Mouse (Mus musculus): Measurements from ENCODE around the gene Nrn1. TPM values are rescaled to one million over a fixed set of nuclear protein-coding genes. Genes with fewer than 3 reads are reported as not detected.
A peak's percentile ranks its signal among the peaks of the same experiment; 100 is the strongest.

Gene Nrn1
- total RNA-seq, 2 experiments from 2014 or later: not detected

DNA sequence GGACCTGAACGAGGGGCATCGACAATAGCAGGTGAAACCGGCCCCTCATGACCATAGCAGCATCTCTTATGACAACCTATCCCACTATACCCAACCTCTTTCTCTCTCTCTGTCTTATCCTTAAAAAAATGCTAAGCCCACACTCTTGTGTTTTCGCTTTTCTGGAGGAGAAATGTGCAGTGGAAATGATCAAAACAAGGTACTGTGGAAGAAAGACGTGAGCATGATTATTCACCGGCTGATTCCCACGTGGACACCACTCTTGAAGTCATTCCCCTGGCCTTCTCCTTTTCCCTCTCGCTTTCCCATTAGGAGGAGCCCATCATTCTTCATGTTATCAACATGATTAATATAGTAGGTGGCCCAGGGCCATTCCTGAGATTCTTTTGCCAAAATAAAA is 9.1 kb downstream of the Nrn1 start:
- ATAC-seq (replicated peaks; ENCODE audit: poor library complexity, severe bottlenecking): no peak

DNA sequence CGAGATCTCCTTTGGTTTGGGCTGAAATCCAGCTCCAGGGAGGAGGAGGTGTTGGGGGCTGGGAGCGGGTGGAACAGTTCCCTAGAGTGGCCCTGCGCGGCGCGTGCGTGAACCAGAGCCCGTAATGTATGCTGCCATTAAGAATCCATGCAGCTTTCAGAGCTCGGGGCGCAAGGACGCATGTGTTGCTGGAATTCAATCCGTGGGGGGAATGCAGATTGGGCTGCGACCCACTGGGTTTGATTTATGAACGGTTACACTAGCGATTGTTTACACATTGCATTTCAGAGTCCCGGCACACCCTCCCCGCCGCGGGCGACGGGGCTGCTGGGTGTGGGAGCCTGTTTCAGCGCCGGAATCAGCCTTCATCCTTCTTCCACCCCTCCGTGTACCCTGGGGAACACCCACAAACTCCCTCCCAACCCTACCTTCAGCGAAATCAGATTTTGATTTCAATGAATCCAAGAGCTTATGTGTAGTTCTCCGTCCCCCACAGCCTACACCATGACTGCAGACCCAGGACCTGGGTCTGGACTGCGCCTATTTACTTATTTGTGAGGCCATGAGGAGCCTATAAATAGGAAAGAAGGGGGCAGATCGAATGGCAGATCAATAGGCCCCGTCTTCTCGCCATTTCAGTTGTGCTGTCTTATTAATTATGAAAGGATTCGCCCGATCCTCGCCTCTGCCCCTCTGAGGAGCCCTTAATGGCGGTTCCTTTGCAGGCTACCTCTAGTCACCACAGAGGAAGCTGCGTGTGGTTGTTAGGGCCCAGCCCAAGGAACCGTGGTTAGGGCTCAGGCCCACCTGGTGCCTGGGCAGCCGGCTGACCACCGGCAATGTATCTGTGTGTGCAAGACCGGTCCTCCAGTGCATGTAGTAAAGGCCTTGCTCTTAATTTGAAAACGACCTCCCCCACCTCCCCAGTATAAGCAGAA is 10.1 kb downstream of the Nrn1 start:
- no peak for ATAC-seq (replicated peaks; ENCODE audit: poor library complexity, severe bottlenecking)

DNA sequence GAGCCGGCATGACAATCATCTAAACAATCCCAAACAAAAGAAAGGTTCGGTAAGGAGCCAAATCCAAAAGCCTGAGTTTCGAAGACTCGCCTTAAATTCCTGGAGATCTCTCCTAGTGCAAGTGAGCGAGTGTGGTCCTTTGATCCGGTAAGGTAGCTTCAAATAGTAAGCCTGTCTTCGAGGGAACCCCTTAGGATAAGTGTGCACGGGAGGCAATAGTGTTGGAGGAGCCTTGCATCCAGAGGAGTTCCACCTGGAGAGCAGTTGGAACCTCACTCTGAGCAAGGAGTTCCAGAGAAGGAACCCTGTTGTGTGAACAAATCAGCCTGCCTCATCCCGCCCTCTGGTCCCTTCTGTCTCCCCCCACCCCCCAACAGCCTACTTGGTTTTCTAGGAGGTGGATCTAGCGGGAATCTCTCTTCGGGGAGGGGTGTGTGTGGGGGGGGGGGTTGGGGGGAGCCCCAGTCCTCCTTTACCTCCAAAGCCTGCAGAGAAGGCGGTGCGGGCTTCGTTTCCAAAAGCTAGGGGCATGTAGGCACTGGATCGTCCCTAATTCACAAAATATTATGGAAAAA is 11.1 kb downstream of the Nrn1 start:
- ATAC-seq (replicated peaks; ENCODE audit: poor library complexity, severe bottlenecking): no peak

DNA sequence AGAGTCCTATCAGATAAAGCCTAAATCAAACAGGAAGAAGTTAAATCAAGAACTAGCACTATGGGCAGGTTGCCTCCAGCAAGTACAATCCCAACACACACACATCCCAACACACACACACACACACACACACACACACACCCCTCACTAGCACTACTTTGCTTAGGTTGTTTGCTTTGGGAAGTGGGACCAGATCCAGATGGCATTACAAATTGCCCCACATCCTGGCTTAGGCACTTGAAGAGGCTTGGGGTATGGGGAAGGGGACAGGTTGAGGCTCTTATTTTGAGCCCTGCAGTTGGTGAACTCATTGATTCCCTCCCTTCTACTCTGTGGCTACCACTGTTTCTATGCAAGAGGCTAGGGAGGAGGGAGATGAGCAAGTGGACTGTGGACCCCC is 12.6 kb downstream of the Nrn1 start:
- ATAC-seq (replicated peaks; ENCODE audit: poor library complexity, severe bottlenecking): no peak

DNA sequence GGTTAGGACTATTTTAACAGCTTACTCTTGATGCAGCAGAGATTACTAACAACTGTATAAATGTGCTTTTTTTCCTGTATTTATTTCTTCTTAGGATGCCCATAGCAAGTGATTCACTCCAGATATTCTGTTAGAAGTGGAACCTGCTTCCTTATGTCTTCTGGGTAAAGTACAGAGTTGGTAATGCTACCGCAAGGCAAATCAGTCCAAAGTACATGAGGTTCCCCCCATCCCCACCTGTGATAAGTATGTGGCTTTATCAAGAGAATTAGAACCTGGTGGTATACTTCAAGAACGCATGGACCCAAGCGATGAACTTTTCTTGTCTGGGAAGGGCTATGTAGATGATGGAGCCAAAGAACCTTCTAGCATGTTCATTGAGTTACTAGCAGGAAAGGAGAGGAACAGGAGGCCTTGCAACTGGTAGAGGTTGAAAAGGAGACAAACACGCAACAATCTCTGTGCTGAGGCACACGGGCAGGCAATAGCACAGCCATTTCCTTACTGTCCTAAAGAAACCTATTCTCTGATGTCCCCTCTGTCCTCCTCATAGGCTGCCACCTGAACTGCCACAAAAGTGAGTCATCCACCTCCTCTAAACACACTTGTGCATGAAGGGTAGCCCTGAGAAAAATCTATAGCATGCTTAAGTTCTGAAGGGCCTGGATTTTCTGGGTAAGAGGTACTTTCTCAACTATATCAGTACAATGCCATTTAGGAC is 14.5 kb downstream of the Nrn1 start:
- ATAC-seq (replicated peaks; ENCODE audit: poor library complexity, severe bottlenecking): no peak

DNA sequence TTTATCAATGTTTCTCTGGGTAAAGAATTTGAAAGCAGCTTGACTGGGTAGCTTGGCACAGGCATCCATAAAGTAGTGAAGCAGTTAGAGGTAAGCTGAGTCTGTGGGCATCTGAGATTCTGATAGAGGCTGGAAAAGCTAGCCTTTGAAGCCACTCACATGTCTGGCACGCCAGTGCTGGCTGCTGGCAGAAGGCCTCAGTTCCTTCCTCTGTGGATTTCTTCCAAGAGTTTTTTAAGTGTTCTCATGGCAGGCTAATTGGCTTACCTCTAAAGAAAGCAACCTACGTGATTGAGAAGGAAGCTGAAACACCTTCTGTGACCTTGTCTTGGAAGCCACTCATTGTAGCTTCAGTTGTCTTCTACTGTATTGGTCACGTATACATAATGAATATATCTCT is 17.6 kb downstream of the Nrn1 start:
- no peak for ATAC-seq (replicated peaks; ENCODE audit: poor library complexity, severe bottlenecking)

DNA sequence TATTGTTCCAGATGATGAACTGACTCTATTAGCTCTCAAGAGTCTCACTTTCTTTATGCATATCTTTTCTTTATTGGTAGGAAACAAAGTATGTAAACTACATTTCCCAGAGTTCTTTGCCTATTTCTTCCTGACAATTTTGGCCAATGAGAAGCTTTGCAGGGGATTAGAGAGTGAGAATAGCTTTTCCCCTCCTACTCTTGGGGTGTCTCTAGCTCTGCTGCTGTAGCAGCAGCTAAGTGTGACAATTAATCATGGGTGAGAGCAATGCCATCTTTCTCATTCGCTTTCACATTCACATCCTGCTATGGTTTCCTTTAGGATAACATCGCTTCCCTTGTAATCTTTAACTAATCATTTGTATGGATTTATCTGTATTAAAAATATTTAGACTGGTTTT is 18.2 kb downstream of the Nrn1 start:
- ATAC-seq (replicated peaks; ENCODE audit: poor library complexity, severe bottlenecking): no peak

DNA sequence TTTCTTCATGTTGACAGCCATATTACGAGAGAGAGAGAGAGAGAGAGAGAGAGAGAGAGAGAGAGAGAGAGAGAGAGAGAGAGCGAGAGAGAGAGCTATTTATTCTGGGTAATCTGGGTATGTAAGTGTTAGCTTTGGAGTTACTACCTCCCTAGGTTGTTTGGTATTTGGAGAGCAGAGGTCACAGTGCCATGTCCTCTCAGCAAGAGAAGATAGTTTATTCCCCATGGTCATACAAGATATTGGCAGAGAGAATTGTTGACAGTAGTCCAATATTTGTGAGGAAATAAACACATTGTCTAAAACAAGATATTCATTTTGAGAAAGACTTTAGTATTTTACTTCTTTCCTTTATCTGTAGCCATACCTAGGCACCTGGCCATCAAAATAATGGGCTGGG is 20.8 kb downstream of the Nrn1 start:
- no peak for ATAC-seq (replicated peaks; ENCODE audit: poor library complexity, severe bottlenecking)

DNA sequence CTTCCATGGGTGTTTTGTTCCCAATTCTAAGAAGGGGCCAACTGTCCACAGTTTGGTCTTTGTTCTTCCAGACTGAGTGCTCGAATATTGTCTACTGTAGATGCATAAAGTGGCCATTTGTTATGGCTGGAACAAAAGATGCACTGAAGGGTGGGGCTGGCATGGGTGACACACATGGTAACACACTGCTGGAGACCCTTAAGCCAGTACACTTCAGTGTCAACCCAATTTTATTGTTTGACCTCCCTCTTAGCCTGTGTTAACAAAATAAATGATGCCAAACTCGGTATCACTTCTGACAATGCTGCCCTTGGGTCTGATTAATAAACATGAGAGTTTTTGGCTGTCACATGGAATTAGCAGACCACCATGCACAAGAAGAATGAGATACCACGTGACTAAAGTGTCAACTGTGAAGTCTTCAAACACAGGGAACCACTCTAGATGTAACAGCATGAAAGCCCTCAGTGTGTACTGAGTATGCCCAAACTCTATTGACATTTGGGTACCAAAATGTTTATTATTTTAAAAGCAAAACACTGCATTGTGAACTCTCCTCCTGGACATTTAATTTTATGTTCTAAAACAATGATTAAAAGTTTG is 27.7 kb downstream of the Nrn1 start:
- ATAC-seq (replicated peaks; ENCODE audit: poor library complexity, severe bottlenecking): no peak

DNA sequence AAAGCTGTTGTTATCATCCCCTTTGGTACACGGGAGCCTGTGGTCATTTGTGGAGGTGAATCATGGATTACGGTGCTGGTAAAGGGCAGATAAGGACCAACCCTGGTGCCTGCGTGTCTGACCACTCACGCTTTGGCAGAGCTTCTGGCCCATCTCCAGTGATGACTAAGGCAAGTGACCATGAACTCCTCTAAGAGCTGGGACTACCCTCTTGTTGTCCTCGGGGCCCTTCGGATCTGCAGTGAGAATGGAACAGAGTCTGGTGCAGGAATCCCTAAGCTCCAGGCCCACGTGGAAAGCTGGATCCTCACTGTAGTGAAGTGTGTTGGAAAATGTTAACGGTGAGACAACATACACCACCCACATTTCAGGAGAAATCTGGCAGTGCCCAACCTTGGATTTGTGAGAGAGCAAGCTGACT is 38.6 kb downstream of the Nrn1 start:
- ATAC-seq (replicated peaks; ENCODE audit: poor library complexity, severe bottlenecking): no peak

DNA sequence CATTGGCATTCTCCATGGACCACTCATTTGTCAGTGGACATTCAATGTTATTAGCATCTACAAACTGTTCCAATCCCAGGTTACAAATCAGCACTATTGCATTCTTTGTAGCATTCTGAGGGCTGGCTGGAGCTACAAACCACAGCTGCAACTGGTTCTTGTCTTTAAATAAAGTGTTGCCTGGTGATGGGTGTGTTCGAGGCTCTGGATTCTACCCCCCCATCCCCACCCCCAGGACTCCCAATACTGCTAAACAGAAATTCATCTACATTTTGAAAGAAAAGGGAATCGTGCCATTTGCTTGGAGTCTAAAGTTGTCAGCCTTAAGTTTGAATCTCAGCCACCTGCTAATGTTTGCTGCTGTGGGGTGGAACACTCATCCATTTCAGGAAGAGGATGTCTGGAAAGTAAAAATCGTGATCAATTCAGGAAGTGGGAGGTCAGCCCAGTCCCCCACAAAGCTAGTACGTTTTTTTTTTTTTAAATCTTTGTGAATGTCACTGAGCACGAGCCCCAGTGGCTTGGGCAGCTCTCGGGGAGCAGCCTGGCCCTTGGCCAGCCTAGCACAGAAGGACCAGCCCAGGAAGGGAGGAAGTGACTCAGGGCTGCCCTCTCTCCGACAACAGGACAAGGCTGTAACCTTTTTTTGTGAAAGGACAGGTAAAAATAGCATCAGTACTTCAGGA is 39.3 kb downstream of the Nrn1 start:
- peak; percentile 59 for ATAC-seq (replicated peaks; ENCODE audit: poor library complexity, severe bottlenecking)

DNA sequence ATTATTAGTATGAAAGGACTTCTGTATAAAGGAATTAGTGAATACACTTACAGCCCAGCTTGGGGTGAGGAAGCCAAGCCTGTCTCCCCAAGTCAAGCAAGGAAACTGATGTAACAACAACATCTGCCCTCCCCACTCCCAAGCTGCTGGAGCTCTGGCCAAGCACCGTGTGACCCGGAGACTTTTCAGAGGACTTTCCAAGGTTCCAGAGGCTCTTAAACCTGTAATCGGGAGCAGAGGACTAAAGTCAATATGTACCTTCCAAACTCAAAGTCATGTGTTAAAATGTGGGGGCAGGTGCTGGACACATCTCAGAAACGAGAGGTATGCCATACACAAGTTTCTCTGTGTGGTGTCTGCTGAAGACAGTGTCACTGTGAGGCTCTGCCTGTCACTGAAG is 51.4 kb downstream of the Nrn1 start:
- ATAC-seq (replicated peaks; ENCODE audit: poor library complexity, severe bottlenecking): no peak

DNA sequence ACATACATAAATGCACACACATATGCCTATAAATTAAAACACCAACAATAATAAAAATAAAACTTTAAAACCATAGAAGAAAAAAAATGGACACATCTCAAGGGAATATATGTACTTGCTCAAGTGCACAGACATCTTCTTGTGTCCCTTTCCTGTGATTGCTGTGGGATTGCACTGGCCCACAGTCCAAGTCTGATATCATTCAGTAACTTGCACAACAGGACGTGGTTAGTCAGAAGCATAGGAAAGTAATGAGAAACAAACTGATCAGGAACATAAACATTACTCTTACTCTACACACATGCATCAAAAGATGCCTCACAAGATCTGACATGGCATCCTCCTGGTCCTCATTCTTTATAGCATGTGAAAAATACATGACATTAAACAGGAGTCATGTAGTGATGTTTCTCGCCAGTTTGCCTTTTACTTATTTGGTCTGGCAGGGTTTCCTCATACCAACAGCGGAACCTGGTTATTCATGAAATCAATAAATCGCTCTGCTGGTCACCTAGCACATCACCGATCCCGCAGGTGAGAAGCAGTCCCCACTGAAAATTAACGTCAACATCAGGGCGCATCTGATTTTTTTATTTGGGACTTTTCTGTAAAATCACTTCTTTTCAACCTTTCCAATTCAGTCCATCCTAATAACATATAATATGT is 54.1 kb downstream of the Nrn1 start:
- ATAC-seq (replicated peaks; ENCODE audit: poor library complexity, severe bottlenecking): no peak

DNA sequence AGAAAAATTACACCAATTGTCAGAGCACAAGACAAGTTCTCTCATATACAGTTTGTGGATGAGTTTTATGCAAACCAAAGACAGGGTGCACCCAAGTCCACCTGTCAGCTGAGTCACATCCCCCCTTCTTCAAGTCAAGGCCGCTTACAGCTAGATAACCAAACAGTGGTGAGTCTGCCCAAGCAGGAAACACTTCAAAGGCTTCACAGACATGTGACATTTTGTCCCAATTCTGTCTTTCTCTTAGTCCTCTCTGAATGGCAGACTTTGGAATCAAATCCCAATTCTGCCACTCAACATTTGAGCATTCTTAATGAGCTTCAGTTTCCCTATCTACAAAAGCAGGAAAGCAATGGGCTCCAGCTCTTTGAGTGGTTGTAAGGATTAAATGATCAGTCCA is 55.6 kb downstream of the Nrn1 start:
- no peak for ATAC-seq (replicated peaks; ENCODE audit: poor library complexity, severe bottlenecking)

Measured in granulocyte monocyte progenitor cell, adult 5-6 weeks (primary cell).